In genomic region chr16:73785074-73785438, GRCm38 (mm10) we compare ENCODE assay signal across 22 mouse cellular contexts.
DNase-seq lines count a peak whose midpoint lies in the region; ATAC-seq and TF ChIP-seq lines count a peak whose summit lies in the region.
"Had no signal": no experiment of that assay in that cellular context is flagged by ENCODE, and none has a peak within 500 bp of the region (broad histone marks: within the 10 kb centered on the region; RNA-seq: fewer than 3 reads in every experiment).

No protein-coding gene starts in this region.

- no peak for DNase-seq in forebrain, embryonic 14.5 days (ENCODE audit: low spot score)
- no peak for DNase-seq in hindbrain, postnatal 0 days (ENCODE audit: low spot score)
- DNase-seq: adrenal gland, postnatal 14 days; cerebellum, adult 11-12 months; cerebellum, adult 9-10 months; cerebellum, postnatal 36 days; gastrocnemius, postnatal 10 days; heart, adult 18-20 months; heart, postnatal 10 days; heart, postnatal 4 days had no signal

- no peak for TF ChIP-seq CTCF in hindbrain, postnatal 0 days (IDR thresholded peaks at IDR 0.05; ENCODE audit: low read depth)

- WGBS in forebrain, embryonic 16.5 days, result 80% methylated on average over 2 of the region's 2 CpGs
- 92% methylated on average over 2 of the region's 2 CpGs for WGBS in forebrain, embryonic 14.5 days
- WGBS in hindbrain, embryonic 12.5 days, result 68% methylated on average over 2 of the region's 2 CpGs
- WGBS in hindbrain, postnatal 0 days, result 58% methylated on average over 2 of the region's 2 CpGs
- 47% methylated on average over 2 of the region's 2 CpGs for WGBS in hindbrain, embryonic 13.5 days
- 47% methylated on average over 2 of the region's 2 CpGs for WGBS in hindbrain, embryonic 16.5 days
- 78% methylated on average over 2 of the region's 2 CpGs for WGBS in kidney, embryonic 15.5 days

- no peaks in the 10 kb centered on the region for H3K36me3 ChIP-seq in forebrain, embryonic 16.5 days (ENCODE audit: control insufficient read depth, insufficient read depth)
- H3K36me3 ChIP-seq in forebrain, embryonic 14.5 days (ENCODE audit: control insufficient read depth, insufficient read depth, low read length), result no peaks in the 10 kb centered on the region
- no peaks in the 10 kb centered on the region for H3K36me3 ChIP-seq in hindbrain, embryonic 12.5 days
- H3K36me3 ChIP-seq in hindbrain, postnatal 0 days (ENCODE audit: insufficient read depth, low read length), result no peaks in the 10 kb centered on the region
- no peaks in the 10 kb centered on the region for H3K36me3 ChIP-seq in hindbrain, embryonic 13.5 days
- no peaks in the 10 kb centered on the region for H3K36me3 ChIP-seq in hindbrain, embryonic 16.5 days (ENCODE audit: control insufficient read depth, insufficient read depth, low read length)
- H3K36me3 ChIP-seq in kidney, embryonic 15.5 days, result no peaks in the 10 kb centered on the region
- H3K36me3 ChIP-seq: embryonic facial prominence, embryonic 13.5 days; heart, embryonic 10.5 days had no signal

- H3K4me1 ChIP-seq in forebrain, embryonic 16.5 days (replicated peaks; ENCODE audit: control insufficient read depth, insufficient read depth, low read length), result peaks cover 8% of the 10 kb centered on the region
- H3K4me1 ChIP-seq in forebrain, embryonic 14.5 days (ENCODE audit: control insufficient read depth, insufficient read depth, low read length), result no peaks in the 10 kb centered on the region
- H3K4me1 ChIP-seq in hindbrain, embryonic 12.5 days, result 0 out of 2 replicates have a peak, but pooled peaks cover 2% of the 10 kb centered on the region
- no peaks in the 10 kb centered on the region for H3K4me1 ChIP-seq in hindbrain, postnatal 0 days (ENCODE audit: insufficient read depth, low read length)
- peaks cover 9% of the 10 kb centered on the region for H3K4me1 ChIP-seq in hindbrain, embryonic 13.5 days (replicated peaks)
- 0 out of 2 replicates have a peak, but pooled peaks cover 2% of the 10 kb centered on the region for H3K4me1 ChIP-seq in hindbrain, embryonic 16.5 days (ENCODE audit: control insufficient read depth, insufficient read depth, low read depth, low read length)
- no peaks in the 10 kb centered on the region for H3K4me1 ChIP-seq in kidney, embryonic 15.5 days
- H3K4me1 ChIP-seq: embryonic facial prominence, embryonic 13.5 days had no signal

- peak overlapping the region; percentile 67 for H3K27ac ChIP-seq in forebrain, embryonic 16.5 days (ENCODE audit: low read length)
- no peak overlapping the region for H3K27ac ChIP-seq in forebrain, embryonic 14.5 days (ENCODE audit: low read depth, low read length)
- peak overlapping the region; percentile 68 for H3K27ac ChIP-seq in hindbrain, embryonic 12.5 days
- no peak overlapping the region for H3K27ac ChIP-seq in hindbrain, postnatal 0 days
- peak overlapping the region; percentile 73 for H3K27ac ChIP-seq in hindbrain, embryonic 13.5 days
- H3K27ac ChIP-seq in hindbrain, embryonic 16.5 days (ENCODE audit: low read depth, low read length), result no peak overlapping the region
- no peak overlapping the region for H3K27ac ChIP-seq in kidney, embryonic 15.5 days
- H3K27ac ChIP-seq: embryonic facial prominence, embryonic 13.5 days; heart, embryonic 10.5 days had no signal

- no peak overlapping the region for H3K4me2 ChIP-seq in forebrain, embryonic 16.5 days (ENCODE audit: low read length)
- no peak overlapping the region for H3K4me2 ChIP-seq in forebrain, embryonic 14.5 days (ENCODE audit: low read length)
- H3K4me2 ChIP-seq in hindbrain, embryonic 12.5 days (replicated peaks), result no peak overlapping the region
- H3K4me2 ChIP-seq in hindbrain, postnatal 0 days (ENCODE audit: low read depth, low read length), result no peak overlapping the region
- H3K4me2 ChIP-seq in hindbrain, embryonic 13.5 days, result peak overlapping the region; percentile 22
- peak overlapping the region; percentile 25; the same call in 1 of the 2 replicates for H3K4me2 ChIP-seq in hindbrain, embryonic 16.5 days (ENCODE audit: low read length)
- no peak overlapping the region for H3K4me2 ChIP-seq in kidney, embryonic 15.5 days
- H3K4me2 ChIP-seq: embryonic facial prominence, embryonic 13.5 days had no signal

- H3K4me3 ChIP-seq in forebrain, embryonic 16.5 days (replicated peaks; ENCODE audit: low read length), result no peak overlapping the region
- H3K4me3 ChIP-seq in forebrain, embryonic 14.5 days (ENCODE audit: low read depth, low read length), result no peak overlapping the region
- no peak overlapping the region for H3K4me3 ChIP-seq in hindbrain, embryonic 12.5 days
- no peak overlapping the region for H3K4me3 ChIP-seq in hindbrain, postnatal 0 days (ENCODE audit: low read length)
- no peak overlapping the region for H3K4me3 ChIP-seq in hindbrain, embryonic 13.5 days
- H3K4me3 ChIP-seq in hindbrain, embryonic 16.5 days (ENCODE audit: low read length), result no peak overlapping the region
- H3K4me3 ChIP-seq in kidney, embryonic 15.5 days (replicated peaks), result no peak overlapping the region
- H3K4me3 ChIP-seq: embryonic facial prominence, embryonic 13.5 days; heart, embryonic 10.5 days had no signal

- H3K9ac ChIP-seq in forebrain, embryonic 16.5 days (replicated peaks; ENCODE audit: low read depth, low read length), result no peak overlapping the region
- no peak overlapping the region for H3K9ac ChIP-seq in forebrain, embryonic 14.5 days (ENCODE audit: low read length)
- H3K9ac ChIP-seq in hindbrain, embryonic 12.5 days, result no peak overlapping the region
- H3K9ac ChIP-seq in hindbrain, postnatal 0 days (replicated peaks; ENCODE audit: low read length), result no peak overlapping the region
- H3K9ac ChIP-seq in hindbrain, embryonic 13.5 days, result no peak overlapping the region
- H3K9ac ChIP-seq in hindbrain, embryonic 16.5 days (ENCODE audit: low read depth, low read length), result no peak overlapping the region
- H3K9ac ChIP-seq in kidney, embryonic 15.5 days, result no peak overlapping the region
- H3K9ac ChIP-seq: embryonic facial prominence, embryonic 13.5 days had no signal

- H3K27me3 ChIP-seq in forebrain, embryonic 16.5 days (replicated peaks; ENCODE audit: control insufficient read depth, insufficient read depth, low read length), result no peaks in the 10 kb centered on the region
- H3K27me3 ChIP-seq in forebrain, embryonic 14.5 days (replicated peaks; ENCODE audit: control insufficient read depth, insufficient read depth, low read length), result no peaks in the 10 kb centered on the region
- no peaks in the 10 kb centered on the region for H3K27me3 ChIP-seq in hindbrain, embryonic 12.5 days
- no peaks in the 10 kb centered on the region for H3K27me3 ChIP-seq in hindbrain, postnatal 0 days (ENCODE audit: insufficient read depth, low read length)
- H3K27me3 ChIP-seq in hindbrain, embryonic 13.5 days, result no peaks in the 10 kb centered on the region
- no peaks in the 10 kb centered on the region for H3K27me3 ChIP-seq in hindbrain, embryonic 16.5 days (replicated peaks; ENCODE audit: control insufficient read depth, insufficient read depth, low read length)
- H3K27me3 ChIP-seq in kidney, embryonic 15.5 days, result no peaks in the 10 kb centered on the region
- H3K27me3 ChIP-seq: CH12.LX; embryonic facial prominence, embryonic 13.5 days; Patski had no signal

- H3K9me3 ChIP-seq in forebrain, embryonic 16.5 days (ENCODE audit: control insufficient read depth, low read length), result no peaks in the 10 kb centered on the region
- H3K9me3 ChIP-seq in forebrain, embryonic 14.5 days (replicated peaks; ENCODE audit: control insufficient read depth, low read length), result no peaks in the 10 kb centered on the region
- no peaks in the 10 kb centered on the region for H3K9me3 ChIP-seq in hindbrain, embryonic 12.5 days (replicated peaks)
- H3K9me3 ChIP-seq in hindbrain, postnatal 0 days (ENCODE audit: low read length), result no peaks in the 10 kb centered on the region
- no peaks in the 10 kb centered on the region for H3K9me3 ChIP-seq in hindbrain, embryonic 13.5 days
- no peaks in the 10 kb centered on the region for H3K9me3 ChIP-seq in hindbrain, embryonic 16.5 days (ENCODE audit: control insufficient read depth, low read length)
- H3K9me3 ChIP-seq in kidney, embryonic 15.5 days (replicated peaks), result no peaks in the 10 kb centered on the region
- H3K9me3 ChIP-seq: embryonic facial prominence, embryonic 13.5 days; heart, embryonic 10.5 days had no signal

- peak; percentile 12; the same call in 1 of the 2 replicates for ATAC-seq in forebrain, embryonic 16.5 days
- no peak for ATAC-seq in forebrain, embryonic 14.5 days
- peak; percentile 88 for ATAC-seq in hindbrain, embryonic 12.5 days (ENCODE audit: low FRiP score)
- ATAC-seq in hindbrain, postnatal 0 days, result no peak
- ATAC-seq in hindbrain, embryonic 13.5 days (ENCODE audit: low FRiP score), result peak; percentile 57
- ATAC-seq in hindbrain, embryonic 16.5 days, result peak; percentile 58
- ATAC-seq in kidney, embryonic 15.5 days (replicated peaks; ENCODE audit: low FRiP score), result no peak
- ATAC-seq: activated CD4-positive, CD25-positive, alpha-beta regulatory T cell, adult 4 months; inflammation-experienced regulatory T-cells, adult 6 months; intestine, postnatal 0 days; Patski had no signal

Comparison
In these comparisons a context has a peak if more than half of its experiments do, and no peak if none do; other contexts are left out.
1. ATAC-seq: peak in forebrain, embryonic 16.5 days (single experiment), hindbrain, embryonic 12.5 days (single experiment), hindbrain, embryonic 13.5 days (single experiment) and hindbrain, embryonic 16.5 days (single experiment); none in forebrain, embryonic 14.5 days (single experiment), hindbrain, postnatal 0 days (single experiment) and kidney, embryonic 15.5 days (single experiment).
2. H3K27ac ChIP-seq: peak in forebrain, embryonic 16.5 days (single experiment), hindbrain, embryonic 12.5 days (single experiment) and hindbrain, embryonic 13.5 days (single experiment); none in forebrain, embryonic 14.5 days (single experiment), hindbrain, postnatal 0 days (single experiment), hindbrain, embryonic 16.5 days (single experiment) and kidney, embryonic 15.5 days (single experiment).
3. H3K4me2 ChIP-seq: peak in hindbrain, embryonic 13.5 days (single experiment) and hindbrain, embryonic 16.5 days (single experiment); none in forebrain, embryonic 16.5 days (single experiment), forebrain, embryonic 14.5 days (single experiment), hindbrain, embryonic 12.5 days (single experiment), hindbrain, postnatal 0 days (single experiment) and kidney, embryonic 15.5 days (single experiment).